Mouse (Mus musculus) spleen, adult 10 weeks (tissue): ENCODE measurements around the gene Dop1a. TPM values are rescaled to one million over a fixed set of nuclear protein-coding genes. Genes with fewer than 3 reads are reported as not detected.

Source experiments
- polyA plus RNA-seq: library from polyadenylated mRNA; stranded (reverse); fragments of 350-450 nt; fragmentation: Illumina TruSeq; extraction: RNeasy Lipid Tissue Mini Kit (QIAGEN cat#74804); gene quantifications from one replicate; pipeline ENCODE4 v1.2.3, GENCODE M21; 2015; ENCODE audit warnings: low replicate concordance; ENCODE audit not compliant: insufficient read depth

Dop1a gene
- 54.2 TPM for polyA plus RNA-seq

DNA sequence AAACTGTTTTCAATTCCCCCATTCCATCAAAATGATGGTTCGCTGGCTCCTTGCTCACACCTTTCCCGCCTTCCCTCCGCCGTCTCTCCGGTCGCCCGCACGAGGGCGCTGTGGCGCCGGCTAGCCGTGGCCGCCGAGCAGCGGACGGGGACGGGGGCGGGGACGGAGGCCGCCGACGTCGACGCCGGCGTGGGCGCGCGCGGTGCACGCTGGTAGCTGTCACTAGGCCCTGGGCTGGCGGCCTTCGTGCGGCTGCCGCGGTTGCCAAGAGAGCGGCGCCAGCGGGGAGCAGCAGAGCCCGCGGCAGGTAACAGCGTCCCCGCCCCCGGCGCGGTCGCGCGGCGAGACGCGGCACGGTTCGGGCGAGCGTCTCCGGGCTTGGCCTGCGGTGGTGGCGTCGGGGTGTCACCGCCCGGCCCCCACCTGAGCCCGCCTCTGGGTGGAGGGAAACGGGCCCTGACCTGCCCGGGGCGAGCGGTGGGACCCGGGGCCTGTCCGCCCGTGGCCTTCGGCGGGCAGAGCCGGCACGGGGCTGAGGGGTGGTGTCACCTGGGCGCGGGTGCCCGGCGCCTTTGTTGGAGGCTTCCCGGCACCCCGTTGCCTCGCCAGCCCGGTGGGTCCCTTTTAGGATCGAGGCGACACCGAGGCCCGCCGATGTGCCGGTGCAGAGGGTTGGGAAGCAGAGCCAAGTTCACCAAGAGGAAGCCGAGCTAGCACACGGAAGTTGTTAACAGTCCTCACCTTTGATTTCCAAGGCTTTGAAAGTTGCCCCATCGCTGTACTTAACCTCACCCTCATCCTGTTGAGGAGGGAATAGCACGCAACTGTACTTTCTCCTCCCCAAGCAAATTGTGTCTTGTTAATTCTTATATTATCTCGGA, at the start of gene Dop1a:
TSS of gene Dop1a (plus strand) at position 165 of the 881 bp plus-strand sequence.

DNA sequence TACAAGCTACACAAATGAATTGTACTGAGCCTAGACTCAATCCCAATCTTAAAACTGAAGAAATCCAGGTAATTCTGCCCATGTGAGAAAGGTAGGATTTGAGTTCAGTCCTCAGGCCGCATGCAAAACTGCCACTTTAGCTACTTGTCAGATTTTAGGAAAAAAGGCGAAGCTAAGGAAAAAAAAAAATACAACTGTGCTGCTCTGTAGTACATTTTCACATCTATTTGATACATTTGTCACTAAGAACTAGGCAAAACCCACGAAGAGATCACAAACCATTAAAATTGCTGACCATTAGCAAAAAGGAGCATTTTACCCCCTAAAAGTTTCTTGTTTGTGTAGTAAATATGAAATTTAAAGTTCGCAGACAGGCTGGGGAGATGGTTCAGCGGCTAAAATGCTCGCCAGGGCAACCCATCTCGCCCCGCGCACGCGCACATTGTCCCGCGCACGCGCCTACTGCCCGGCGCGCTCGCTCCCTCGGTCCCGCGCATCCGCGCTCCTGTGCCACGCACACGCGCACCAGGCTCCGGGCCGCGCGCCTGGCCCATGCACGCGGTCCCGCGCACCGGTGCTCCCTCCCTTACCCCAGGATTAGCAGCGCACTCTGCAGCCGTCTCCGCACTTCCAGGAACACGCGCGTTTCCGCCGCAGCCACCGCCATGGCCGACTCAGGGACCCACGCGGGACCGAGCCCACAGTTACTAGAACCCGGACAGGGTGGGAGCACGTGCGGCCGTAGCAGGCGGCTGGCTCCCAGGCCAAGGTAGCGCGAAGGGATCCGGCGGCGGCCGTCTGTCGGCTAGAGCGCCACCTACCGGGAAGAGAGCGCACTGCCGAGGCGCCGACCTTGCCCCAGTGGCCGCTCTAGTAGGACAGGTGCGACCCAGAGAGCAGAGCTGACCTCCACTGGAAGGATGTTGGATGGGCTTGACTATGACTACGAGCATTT, 2.5 kb upstream of the Dop1a start, which contains the start of gene Ube2cbp:
TSS of gene Ube2cbp (minus strand) at position 800 of the 955 bp plus-strand sequence.

DNA sequence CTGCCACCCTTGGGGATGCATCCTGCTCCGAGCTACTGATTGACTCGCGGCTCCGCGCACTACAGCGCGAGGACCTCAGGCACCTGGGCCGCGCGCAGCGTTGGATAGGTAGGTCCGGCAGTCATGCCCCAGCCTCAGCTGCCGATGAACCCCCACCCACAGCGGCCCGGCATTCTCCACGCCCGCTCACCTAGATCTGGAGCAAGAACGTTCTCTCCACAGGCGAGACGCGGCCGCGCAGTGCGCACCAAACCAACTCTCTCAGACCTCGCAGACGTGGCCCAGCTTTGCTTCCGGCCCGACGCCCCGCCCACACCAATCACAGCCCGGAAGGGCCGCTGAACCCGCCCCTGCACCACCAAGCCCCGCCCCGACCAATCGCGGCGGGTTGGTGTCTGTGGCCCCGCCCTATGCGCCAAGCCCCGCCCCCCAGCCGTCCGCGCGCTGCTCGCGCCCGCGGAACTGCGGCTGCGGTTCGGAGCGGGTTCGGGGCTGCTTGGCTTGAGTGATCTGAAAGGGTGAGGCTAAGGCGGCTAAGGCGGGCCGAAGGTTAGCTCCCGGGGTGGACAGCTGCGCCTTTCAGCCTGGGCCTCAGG, 104.7 kb downstream of the Dop1a start, which contains the start of the genes Pgm3 and Rwdd2a:
TSS of gene Pgm3 (minus strand) at position 303 of the 596 bp plus-strand sequence.
TSS of gene Rwdd2a (plus strand) at position 452 of the 596 bp plus-strand sequence.

Other genes with a start within 250 kb of the Dop1a start
- 2.6 TPM for gene Ube2cbp, start 2.2 kb upstream of the Dop1a start, polyA plus RNA-seq
- 12.1 TPM for gene Pgm3, start 104.7 kb downstream of the Dop1a start, polyA plus RNA-seq
- 2.9 TPM for gene Rwdd2a, start 104.8 kb downstream of the Dop1a start, polyA plus RNA-seq
- 5.4 TPM for gene Me1, start 228.8 kb downstream of the Dop1a start, polyA plus RNA-seq